Mouse (Mus musculus) testis, adult 2 months (tissue): ENCODE measurements around the gene Gdf1. TPM values are rescaled to one million over a fixed set of nuclear protein-coding genes. Genes with fewer than 3 reads are reported as not detected.

ENCODE experiments used
- H3K27ac ChIP-seq: fragments of 200-500 bp; 2 replicates; pipeline ENCODE4 v1.5.1; 2012; ENCODE audit warnings: low read depth, low read length; ENCODE audit not compliant: control insufficient read depth, insufficient read depth
- H3K27me3 ChIP-seq: fragments of 200-500 bp; 2 replicates; pipeline ENCODE4 v1.6.1; 2012; ENCODE audit warnings: mild to moderate bottlenecking, low read length, moderate library complexity; ENCODE audit not compliant: control insufficient read depth, insufficient read depth
- H3K36me3 ChIP-seq: fragments of 200-500 bp; 2 replicates; pipeline ENCODE4 v1.6.1; 2012; ENCODE audit warnings: mild to moderate bottlenecking, low read length; ENCODE audit not compliant: control insufficient read depth, insufficient read depth
- H3K4me1 ChIP-seq: fragments of 200-500 bp; 2 replicates; pipeline ENCODE4 v1.6.1; 2012; ENCODE audit warnings: low read length; ENCODE audit not compliant: control insufficient read depth, insufficient read depth
- H3K4me3 ChIP-seq: fragments of 200-500 bp; 2 replicates; pipeline ENCODE4 v1.5.1; 2012; ENCODE audit warnings: low read depth, mild to moderate bottlenecking, low read length, moderate library complexity, mixed read lengths; ENCODE audit not compliant: control insufficient read depth
- CTCF ChIP-seq: fragments of 200-500 bp; IDR thresholded peaks from 2 replicates; pipeline ENCODE4 v1.5.1; 2012; ENCODE audit warnings: low read depth, mild to moderate bottlenecking, inconsistent platforms, low read length, moderate library complexity; ENCODE audit not compliant: control insufficient read depth, insufficient read depth, insufficient replicate concordance
- POLR2A ChIP-seq: fragments of 200-500 bp; IDR thresholded peaks from 2 replicates; pipeline ENCODE4 v1.6.1; 2012; ENCODE audit warnings: low read depth, mild to moderate bottlenecking, inconsistent platforms, low read length, moderate library complexity; ENCODE audit not compliant: control insufficient read depth
- polyA plus RNA-seq: library from polyadenylated mRNA; depleted of rRNA; stranded (reverse); fragments of >200 nt; gene quantifications from 2 replicates; pipeline ENCODE4 v1.2.3, GENCODE M21; 2012

The Gdf1 gene
- polyA plus RNA-seq, 1 experiment: 0.20 TPM

DNA sequence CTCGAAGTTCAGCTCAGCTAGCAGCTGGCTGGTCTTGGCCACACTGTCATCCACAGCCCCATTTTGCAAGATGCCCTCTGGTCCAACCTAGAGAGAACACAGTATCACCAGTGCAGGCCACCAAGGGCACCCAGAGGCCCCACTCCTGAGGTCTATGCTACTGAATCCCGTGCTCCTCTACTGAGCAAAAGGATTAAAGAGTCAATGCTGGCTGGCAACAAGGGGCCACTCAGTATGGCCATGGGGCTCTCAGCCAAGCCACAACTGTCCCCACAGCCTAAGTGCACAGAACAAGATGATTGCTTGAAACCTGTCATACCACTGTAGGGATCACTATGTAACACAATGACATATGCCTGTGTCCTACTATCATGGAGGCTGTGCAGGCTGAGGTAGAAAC lies 14.7 kb downstream of the Gdf1 start:
- Histone ChIP-seq H3K36me3 (no peaks in the 10 kb centered on the region; the same call in none of the 2 replicates), H3K27me3 (no peaks in the 10 kb centered on the region), H3K4me3 (no peak overlapping the region), H3K4me1 (no peaks in the 10 kb centered on the region; the same call in none of the 2 replicates), H3K27ac (no peak overlapping the region)
- TF ChIP-seq CTCF (no peak), POLR2A (no peak)

DNA sequence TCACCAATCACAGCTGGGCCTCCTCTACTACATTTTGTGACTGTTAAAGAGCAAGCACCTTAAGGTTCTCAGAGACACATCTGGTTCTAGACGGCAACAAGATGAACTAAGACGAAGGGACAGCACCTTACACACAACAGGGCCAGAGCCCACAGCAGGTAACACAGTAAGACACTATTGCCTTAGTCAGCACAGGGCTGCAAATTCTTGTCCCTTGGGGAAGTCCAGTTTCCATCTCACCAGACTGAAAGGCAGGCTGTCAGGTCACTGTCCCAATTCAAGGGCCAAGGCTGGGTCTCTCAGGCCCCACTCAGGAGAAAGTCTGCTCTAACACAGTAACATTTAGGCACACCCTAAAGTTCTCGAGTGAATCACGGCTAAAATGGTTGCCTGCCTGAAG lies 17.8 kb downstream of the Gdf1 start:
- Histone ChIP-seq H3K4me3 (peak overlapping the region; percentile 2; the same call in 1 of the 2 replicates), H3K36me3 (no peaks in the 10 kb centered on the region; the same call in 1 of the 2 replicates), H3K27ac (peak overlapping the region; percentile 27; the same call in 1 of the 2 replicates), H3K4me1 (peaks cover 22% of the 10 kb centered on the region), H3K27me3 (no peaks in the 10 kb centered on the region)
- TF ChIP-seq POLR2A: no peak
- no peak for TF ChIP-seq CTCF

DNA sequence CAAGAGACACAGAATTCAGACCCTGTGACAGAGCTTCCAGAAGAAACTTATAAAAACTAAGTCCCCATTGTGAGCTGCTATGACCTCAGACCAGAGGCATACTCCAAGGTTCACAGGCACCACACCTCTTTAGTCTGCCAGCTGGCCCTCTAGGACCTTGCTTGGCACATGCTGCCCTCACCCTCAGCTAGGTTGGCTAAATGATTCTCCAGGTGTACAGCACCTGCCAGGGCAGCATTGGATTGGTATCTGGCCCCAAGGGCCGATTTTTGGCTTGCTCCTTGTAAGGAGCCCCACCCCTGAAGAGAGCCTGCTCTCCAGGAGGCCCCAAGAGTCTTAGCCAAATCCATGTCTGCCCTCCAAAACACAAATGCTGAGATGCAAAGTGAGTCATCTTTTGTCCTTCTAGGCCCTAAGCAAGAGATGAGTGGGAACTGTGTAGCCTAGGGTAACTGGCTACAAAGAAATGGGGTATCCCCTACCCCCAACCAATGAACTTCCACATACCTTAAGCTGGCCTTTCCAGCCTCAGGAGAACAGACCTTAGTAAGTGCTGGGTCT lies 18.3 kb downstream of the Gdf1 start:
- Histone ChIP-seq H3K27me3 (no peaks in the 10 kb centered on the region), H3K27ac (peak overlapping the region; percentile 62; the same call in 1 of the 2 replicates), H3K36me3 (no peaks in the 10 kb centered on the region; the same call in 1 of the 2 replicates), H3K4me3 (no peak overlapping the region), H3K4me1 (peaks cover 22% of the 10 kb centered on the region)
- TF ChIP-seq POLR2A (no peak; the same call in 1 of the 2 replicates), CTCF (no peak)

DNA sequence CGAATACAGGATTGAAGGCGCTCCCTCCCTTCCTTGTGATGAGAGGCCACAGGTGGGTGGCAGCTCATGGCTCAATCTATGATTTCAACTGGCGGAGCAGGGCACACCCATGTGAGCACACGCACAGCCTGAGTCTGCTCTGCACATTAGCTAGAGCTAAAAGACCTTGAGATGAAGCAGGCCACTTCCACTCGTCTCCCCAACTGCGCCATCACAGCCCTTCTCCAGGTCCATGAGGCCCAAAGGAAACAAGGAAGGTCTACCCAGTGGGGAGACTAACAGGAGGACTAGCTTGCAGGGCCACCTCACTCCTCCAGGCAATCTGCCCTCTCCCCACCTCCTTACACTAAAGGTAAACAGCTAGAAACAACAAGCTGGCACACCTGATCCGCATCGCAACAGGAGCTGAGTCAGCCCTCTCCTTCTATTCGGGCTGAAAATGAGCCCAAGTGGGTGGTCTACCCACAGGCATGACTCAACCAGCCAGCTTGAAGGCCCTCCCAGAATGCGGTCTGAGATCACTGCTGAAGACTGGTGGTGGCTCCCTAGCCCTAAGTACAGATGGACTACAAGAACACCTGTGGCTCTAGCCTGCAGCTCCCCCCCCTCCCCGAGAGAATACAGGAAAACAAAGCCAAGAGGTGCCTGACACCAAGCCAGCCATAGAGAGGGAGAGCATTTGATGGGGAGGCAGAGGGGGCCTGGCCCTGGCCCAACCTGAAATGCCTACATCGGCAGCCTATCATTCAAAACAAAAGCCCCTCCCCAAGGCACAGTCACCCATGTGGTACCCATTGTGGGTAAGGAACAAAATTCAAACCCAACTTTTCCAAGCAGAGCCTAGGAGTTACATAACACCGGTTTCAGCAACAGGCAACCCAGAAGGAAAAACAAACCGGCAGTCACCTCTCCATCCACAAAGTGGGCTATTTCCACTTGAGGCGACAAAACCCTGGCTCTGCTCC lies 21.7 kb downstream of the Gdf1 start:
- H3K36me3 ChIP-seq: no peaks in the 10 kb centered on the region; the same call in 1 of the 2 replicates

DNA sequence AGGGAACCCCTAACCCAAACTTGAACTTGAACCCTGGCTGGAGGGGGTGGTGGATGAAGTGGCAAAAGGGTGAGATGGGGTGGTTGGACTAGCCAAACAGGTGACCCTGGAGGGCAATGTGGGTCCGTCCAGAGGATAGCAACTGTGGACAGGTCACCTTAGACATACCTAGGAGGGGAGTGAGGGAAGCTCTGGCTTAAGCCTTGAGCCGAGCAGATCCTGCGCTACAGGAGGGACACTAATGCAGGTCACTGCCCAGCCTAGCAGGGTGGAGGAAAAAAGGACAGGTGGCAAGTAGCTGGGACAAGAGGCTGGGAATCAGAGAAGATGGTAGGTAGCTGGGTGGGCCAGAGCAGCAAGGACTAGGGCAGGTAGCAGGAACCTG lies 22.4 kb downstream of the Gdf1 start:
- Histone ChIP-seq H3K4me1 (peaks cover 31% of the 10 kb centered on the region), H3K27me3 (no peaks in the 10 kb centered on the region), H3K27ac (peak overlapping the region; percentile 96), H3K4me3 (peak overlapping the region; percentile 99), H3K36me3 (no peaks in the 10 kb centered on the region; the same call in 1 of the 2 replicates)
- TF ChIP-seq POLR2A (no peak), CTCF (no peak)

More for the DNA sequence above, 21.7 kb downstream of the Gdf1 start:
- TF ChIP-seq POLR2A (no peak), CTCF (no peak)
- Histone ChIP-seq H3K4me1 (peaks cover 31% of the 10 kb centered on the region), H3K27me3 (no peaks in the 10 kb centered on the region), H3K4me3 (peak overlapping the region; percentile 99), H3K27ac (no peak overlapping the region; the same call in 1 of the 2 replicates)

DNA sequence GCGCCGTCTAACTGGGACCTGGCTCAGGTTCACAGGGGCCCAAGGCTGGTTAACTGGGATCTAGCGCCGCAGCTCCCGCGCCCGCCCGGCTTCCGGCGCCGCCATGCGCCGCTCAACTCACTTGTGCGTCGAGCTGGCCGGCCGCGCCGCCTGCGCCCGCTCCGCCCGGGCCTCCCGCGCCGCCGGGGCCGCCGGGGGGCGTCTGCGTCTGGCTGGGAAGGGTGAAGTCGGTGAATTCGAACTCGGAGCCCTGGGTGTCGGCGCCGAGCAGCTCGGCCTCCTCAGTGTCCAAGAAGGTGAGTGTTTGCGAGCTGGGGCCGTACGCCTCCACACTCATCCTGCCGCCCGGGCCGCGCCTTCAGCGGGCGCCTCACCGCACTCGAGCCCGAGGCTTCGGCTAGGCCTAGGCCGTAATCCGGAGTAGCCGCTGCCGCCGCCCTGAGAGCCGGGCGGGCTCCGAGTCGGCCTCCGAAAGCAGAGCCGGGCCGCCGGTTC lies 23.1 kb downstream of the Gdf1 start:
- no peak for TF ChIP-seq CTCF
- no peak for TF ChIP-seq POLR2A
- Histone ChIP-seq H3K4me3 (peak overlapping the region; percentile 99), H3K36me3 (no peaks in the 10 kb centered on the region; the same call in 1 of the 2 replicates), H3K27me3 (no peaks in the 10 kb centered on the region), H3K4me1 (peaks cover 31% of the 10 kb centered on the region), H3K27ac (peak overlapping the region; percentile 96)

DNA sequence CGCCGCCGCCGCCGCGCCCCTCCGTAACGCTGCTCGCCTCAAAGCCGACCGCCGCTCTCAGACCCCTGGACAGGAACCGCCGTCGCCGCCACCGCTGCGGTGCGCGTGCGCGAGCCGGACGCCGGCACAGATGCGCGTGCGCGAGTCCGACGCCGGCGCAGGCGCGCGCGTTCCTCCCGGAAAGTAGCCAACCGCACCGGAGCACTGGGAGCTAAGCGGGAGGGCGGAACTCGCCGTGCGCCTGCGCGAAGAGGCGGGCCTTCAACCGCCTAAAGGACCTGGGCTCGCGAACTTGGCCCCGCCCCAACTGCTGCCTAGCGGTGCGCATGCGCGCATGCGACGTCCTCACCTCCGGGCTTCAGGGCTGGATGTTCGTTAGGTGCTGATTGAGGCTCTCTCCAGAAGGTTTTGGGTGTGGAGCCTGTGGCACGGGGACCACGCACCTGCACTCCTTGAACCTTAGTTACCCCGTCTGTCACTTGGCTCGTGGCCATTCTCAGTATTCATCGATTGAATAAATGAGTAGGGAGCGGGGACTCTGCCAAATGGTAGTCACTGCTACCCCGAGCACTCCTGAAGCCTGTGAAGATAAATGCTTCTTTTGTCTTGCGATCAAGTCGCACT lies 23.7 kb downstream of the Gdf1 start, which contains the start of gene Upf1:
Gene Upf1 (minus strand): TSS at position 85 of the 624 bp plus-strand sequence.
- peaks cover 31% of the 10 kb centered on the region for H3K4me1 ChIP-seq

More for the DNA sequence above, 23.7 kb downstream of the Gdf1 start, which contains the start of gene Upf1:
- peak within 1 kb of the TSS; percentile 97 for H3K27ac ChIP-seq
- no peaks in the 10 kb centered on the region for H3K27me3 ChIP-seq
- H3K4me3 ChIP-seq: peak within 1 kb of the TSS; percentile 99
- TF ChIP-seq POLR2A (peak; percentile 99), CTCF (no peak)
- H3K36me3 ChIP-seq: no peaks in the 10 kb centered on the region; the same call in 1 of the 2 replicates
